Mouse (Mus musculus) lung, adult 2 months (tissue): ENCODE results near the gene Rnf208.

Experiments used
- CTCF ChIP-seq: fragments of 200-500 bp; IDR thresholded peaks from 2 replicates; pipeline ENCODE4 v1.5.1; 2011; ENCODE audit warnings: mild to moderate bottlenecking, low read length, control low read depth; ENCODE audit not compliant: insufficient read depth
- POLR2A ChIP-seq: fragments of 200-500 bp; IDR thresholded peaks from 2 replicates; pipeline ENCODE4 v1.6.1; 2011; ENCODE audit warnings: low read depth, mild to moderate bottlenecking, control low read depth, low read length, borderline replicate concordance; ENCODE audit errors: extremely low read depth

- TF ChIP-seq POLR2A, result peak; percentile 79; the same call in 1 of the 2 replicates
- no peak for TF ChIP-seq CTCF
Observed at GRCm38 (mm10) chr2:25196172-25196954, 45.7 kb upstream of the Rnf208 start, which contains the start of gene Tor4a.
